Mouse (Mus musculus) thymus, postnatal 25 days (tissue): Measurements from ENCODE around the gene Tenm4.

ENCODE experiments used
- DNase-seq: peaks from one replicate; pipeline ENCODE4 v3.0.0; 2022

Tenm4 gene

DNA sequence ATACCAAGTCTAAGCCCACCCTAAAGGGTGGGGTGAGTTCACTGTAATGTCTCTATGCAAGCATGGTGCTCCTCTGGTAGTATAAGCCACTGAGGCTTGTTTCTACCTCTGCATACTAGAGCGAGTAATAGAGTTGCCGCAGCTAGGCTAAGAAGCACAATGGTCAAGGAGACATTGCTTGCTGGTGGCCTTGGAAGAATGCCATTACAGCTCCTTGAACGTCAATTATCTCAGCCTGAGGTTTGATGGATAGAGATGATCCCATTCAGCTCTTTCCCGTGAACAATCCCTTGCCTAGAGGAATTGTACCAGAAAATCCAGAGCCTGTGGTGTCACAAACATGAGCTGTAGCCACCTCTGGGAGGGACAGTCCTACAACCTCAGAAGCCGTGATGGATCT is 537.5 kb downstream of the Tenm4 start:
- DNase-seq: no peak

DNA sequence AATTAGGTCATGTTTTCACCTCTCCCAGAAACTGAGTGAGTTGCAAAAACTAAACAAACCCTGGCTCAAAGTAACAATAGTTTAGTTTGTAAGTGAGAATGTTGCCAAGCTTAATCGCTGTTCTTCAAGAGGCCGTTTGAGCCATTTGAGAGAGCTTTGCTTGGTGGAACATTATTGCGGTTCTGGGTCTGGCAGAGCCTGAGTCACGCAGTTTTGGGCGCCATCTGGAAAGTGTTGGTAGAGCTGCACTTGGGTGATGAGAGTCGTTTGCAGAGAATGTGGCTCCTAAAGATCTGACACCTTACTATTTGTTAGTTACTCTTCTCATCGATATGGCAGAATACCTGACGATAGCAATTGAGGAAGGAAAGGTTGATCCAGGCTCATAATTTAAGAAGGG is 537.9 kb downstream of the Tenm4 start:
- no peak for DNase-seq

DNA sequence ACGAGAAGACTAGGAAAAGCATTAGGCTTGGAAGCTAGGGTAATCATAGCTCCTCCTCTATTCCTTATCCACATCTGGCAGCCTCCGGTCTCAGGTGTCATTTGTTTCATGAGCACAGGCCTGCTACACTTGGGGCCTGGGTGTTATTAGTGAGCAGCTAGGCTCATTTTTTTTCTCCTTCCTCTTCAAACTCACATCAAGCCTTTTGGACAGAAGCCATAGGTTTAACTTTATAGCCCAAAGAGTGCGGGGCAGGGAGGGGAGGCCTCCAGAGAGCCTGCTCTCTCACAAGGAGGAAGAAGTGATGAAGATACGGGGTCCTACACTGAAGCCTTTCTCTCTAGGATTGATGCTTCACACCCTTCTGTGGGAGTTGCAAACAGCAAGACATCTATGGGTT is 538.8 kb downstream of the Tenm4 start:
- DNase-seq: no peak

DNA sequence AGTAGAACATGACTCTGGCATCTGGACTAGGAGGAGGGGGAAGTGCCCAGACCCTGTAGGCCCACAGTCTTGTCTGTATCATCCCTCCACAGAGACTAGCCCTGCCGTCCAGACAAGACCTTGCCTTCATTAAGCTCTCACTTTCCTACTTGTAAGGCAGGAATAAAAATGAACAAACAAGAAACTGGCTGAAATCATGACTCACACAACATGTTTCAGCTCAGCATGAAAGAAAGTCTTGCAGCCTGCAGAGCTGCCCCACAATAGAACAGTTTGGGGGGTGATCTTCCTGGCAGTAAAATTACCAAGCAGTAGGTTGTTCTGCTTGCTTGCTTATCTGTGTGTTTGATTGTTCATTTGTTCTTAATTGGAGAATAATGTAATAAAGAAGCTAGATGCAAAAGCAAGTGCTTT is 539.6 kb downstream of the Tenm4 start:
- no peak for DNase-seq

DNA sequence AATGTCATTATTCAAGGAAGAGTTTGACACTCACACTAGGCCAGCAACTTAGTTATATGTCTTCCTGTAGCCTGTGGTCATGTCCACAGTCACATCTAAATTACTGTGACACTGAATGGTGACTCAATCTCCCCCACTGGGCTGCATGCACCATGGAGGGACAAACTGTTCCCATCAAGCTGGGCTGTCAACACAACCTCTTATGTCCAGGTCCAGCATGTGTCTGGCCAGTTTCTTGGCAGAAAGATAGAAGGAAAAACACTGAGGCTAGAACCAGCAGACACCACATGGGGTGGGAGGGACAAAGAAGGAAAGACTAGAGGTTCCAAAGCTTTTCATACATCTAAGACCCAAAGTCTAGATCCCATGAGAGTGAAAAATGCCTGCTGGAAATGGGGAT is 541.8 kb downstream of the Tenm4 start:
- DNase-seq: no peak

DNA sequence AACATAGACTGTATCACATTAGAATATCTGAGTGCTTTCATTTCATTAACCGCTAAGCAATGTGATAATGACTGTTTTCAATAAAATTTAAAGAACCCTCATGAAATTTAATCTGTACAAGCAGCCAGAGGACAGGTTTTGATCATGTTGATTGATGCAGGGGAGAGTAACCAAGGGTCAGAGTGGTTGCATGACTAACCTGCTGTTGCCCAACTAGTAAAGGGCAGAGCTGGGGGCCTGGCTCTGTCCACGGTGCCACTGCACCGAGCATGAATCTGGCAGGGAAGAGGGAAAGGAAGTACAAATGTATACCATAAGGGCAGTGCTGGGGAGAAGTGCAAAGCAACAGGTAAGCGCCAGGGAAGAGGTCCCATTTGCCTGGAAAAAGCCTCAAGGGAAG is 545.9 kb downstream of the Tenm4 start:
- DNase-seq: no peak

DNA sequence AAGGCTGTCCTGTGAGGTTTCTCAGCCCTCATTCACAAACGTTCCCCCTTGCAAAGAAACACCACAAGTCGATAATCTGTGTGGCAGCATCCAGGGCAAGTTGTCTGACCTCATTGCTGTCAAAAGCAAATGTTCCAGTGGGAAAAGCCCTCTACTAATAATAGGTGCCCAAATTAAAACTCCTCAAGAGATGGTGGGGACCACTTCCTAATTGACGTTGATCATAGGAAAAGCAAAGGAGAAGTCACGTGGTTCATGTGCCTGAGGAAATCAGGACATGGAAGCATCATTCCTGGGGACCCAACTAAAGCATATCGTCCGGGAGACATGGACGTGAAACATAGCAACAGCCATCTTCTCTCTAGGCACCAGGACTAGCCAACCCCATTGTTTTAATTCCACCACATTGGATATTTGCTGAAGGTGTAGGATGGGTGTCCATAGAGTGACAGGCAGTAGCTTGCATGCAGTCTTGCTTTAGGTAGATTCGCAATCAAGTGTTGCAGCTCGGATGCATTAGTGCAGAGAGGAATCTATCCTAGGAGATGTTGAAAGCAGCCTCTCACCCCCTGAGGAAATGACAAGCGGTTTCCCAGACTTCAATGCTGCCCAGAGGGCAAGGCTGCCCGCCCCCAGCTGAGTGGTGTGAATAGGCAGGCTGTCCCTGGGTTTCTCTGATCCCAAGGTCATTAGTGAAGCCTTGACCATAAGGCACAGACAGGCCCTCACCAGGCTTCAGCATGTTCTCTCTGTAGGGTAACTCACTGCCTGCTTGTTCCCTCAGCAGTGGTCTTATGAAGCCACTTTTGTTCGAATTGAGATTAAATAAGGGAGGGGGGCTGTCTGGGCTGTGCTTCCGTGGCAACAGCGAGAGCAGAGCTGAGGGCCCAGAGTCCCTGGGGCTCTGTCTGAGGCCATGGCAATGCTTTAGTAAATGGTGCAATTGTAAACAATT is 547.4 kb downstream of the Tenm4 start:
- DNase-seq: no peak

DNA sequence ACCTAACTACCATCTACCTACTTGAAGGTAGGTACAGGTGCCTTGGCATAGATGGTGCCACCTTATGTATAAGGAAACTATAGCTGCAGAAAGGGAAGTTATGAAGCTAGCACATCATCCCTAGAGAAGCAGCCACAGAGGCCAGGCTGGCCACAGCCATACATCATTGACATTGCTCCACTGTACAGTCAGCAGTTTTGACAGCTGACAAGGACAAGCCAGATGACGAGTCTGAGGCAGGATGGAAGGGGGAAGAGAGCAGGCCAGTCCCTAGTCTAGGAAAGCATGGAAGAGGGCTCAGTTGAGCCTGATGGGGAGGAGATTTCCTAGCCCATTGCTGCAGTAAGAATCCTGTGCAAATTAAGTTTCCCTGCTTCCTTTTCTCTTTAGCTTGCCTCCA is 548.9 kb downstream of the Tenm4 start:
- no peak for DNase-seq

DNA sequence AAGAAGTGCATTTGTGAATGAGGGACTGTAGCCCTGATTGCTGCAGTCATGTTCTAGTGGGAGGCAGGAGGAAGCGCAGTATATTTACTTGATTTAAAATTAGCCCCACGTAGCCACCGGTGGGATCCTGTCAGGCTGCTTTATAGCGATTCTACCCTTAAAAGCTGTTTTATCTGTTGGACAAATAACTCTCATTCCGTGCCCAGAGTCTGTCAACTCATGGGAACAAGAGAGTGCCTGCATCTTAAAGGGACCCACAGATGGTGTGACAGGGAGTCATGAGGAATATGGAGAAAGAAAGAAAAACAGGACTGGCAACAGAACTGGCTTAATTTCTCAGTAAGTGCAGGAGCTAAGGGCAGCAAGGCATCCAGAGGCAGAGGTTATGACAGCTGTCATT is 549.4 kb downstream of the Tenm4 start:
- no peak for DNase-seq

DNA sequence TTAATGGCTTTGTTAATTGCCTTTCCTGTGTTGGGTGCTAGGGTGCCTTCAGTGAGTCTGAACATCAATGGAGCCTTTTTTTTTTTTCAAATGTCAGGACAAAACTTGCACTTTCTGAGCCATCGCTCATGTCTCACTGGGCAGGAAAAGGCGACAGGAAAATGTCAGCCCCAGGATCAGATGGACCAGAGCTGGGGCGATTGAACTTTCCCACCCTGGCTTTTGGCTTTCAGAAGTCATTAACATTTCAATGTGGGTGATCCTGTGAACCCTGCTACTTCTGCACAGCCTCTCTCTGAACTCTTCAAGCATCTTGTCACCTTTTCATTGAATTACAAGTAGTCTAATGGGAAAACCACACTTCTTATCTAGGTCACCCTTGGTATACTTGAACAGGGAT is 551.8 kb downstream of the Tenm4 start:
- no peak for DNase-seq

DNA sequence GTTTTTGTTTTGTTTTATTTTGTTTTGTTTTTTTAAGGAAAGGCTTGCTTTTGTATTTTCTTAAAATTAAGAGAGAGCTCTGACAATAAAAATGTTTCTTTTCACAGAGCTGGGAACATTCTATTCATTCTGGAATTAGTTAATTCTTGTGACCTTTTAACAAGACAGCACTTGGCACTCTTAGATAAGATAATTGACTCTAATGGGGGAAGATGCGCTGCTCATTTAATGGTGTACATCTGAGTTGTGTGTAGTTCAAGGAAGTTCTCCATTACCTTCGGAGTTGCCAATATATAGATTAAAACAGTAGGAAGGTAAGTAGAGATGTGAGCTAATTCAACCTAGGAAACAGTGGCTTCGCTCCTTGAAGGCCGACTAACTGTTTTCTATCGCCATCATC is 554.6 kb downstream of the Tenm4 start:
- DNase-seq: no peak

DNA sequence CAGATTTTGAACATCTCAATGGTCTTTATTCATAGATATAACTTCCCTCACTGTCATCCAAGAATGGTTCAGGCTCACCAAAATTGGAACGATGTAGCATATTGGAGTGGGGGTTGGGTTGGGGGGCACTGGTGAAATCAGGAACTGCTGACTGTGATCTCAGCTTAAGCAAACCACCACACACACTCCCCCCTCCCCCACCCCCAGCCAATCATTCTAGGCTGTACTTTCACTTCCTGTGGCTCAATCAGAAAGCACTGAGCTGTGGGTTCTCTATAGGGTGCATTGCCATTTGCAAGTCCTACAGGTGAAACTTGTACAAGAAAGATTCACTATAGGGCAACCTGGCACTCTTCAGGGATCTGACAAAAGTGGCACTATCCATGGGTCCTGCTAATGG is 559.3 kb downstream of the Tenm4 start:
- DNase-seq: no peak

DNA sequence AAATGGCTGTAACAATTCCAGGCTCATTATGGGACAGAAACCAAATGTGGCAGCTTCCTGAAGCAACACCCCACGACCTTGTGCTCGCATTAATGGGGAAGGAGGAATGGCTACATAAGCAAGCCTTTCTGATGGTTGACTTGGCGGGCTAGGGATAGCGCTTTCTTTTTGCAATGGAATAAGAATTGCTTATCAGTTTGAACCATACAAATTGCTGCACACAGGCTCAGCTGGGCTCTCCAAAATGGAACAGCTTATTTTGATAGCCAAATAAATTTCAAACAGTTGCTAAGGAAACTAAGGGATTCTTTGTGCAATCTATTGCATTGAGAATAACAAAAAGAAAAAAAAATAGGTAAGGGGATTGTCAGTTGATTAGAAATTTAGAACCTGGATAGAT is 560.9 kb downstream of the Tenm4 start:
- DNase-seq: no peak

DNA sequence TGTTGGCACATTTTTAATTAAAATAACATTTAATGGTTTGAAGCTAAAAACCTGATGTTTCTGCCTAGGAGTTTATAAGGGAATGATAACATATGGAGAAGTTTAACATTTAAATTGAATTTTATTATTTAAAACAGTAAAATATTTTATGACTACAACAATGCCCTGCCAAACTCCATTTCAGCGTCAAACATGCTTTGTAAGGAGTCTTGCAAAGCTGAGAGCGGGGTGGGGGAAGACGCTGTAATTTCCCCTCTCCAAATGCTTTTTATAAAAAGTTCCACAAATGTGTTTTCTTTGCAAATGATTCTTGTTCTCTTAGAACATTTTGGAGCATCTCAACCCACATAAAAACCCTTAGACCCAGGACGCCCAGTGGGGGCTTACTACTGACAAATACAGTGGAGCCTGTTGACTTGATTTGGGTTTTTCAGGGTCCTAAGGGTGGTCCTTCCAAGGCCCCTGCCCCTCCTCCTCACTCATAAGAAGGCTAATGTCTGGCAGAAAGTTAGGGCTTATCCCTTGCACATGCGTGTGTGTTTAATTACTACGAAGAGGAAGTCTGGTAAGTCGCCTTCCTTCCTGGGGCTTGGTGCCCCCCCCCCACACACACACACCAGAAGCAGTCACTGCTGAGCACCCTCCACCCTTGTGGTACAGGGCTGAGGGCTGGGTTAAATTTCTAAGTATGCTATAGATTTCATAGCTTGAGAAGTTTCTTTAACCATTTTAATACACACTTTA is 563.4 kb downstream of the Tenm4 start:
- DNase-seq: peak; percentile 11

DNA sequence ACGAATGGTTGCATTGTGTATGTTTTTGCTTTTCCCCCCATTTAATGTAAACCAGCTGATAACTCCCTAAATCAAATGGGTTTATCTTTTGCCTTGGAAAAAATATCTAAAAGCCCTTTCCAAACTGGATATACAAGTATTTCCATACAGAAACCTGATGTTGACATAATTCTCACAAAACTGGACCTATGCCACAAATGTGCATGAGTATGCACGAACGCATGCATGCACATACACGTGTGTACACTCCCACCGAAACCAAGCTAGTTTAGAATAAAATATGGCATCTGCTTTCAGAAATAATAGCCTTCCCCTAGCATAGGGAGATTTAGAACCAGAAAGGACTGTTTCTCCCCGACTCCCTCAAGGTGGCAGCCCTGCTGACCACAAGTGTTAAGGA is 569.6 kb downstream of the Tenm4 start:
- no peak for DNase-seq

DNA sequence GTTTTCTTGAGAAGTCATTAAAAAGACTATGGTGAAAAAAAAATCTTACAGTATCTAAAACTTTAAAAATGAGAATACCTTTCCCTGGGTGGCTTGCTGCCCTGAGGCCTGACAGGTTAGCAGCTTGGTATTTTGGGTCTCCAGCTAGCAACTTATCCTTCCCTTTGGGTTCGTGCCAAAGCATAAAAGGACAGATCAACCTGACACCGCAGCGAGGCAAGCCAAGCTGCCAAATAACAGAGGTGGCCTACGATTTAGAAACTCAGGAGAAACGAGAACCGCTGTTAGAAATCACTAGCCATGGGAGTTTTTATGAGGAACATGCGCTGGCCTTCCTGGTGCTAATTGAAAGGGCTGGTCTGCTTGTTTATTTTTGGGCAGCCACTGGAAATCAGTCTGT is 571.2 kb downstream of the Tenm4 start:
- no peak for DNase-seq

DNA sequence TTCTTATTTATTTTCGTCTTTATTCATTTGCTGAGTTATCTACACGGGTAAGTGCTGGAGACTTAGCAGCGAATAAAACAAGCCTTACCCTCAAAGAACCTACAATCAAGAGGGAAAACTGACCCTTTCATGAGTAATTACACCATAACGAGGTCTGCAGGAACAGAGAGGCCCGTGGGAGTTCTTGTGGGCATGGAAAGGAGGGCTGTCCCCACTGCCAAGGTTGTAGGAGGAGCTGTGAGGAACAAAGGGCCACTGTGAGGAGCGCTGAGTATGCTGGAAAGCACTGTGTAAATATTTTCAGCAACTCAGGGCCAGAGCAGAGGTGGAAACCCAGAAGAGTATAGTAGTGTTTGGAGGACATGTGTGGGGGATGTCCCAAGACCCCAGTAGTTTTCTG is 574.9 kb downstream of the Tenm4 start:
- no peak for DNase-seq

DNA sequence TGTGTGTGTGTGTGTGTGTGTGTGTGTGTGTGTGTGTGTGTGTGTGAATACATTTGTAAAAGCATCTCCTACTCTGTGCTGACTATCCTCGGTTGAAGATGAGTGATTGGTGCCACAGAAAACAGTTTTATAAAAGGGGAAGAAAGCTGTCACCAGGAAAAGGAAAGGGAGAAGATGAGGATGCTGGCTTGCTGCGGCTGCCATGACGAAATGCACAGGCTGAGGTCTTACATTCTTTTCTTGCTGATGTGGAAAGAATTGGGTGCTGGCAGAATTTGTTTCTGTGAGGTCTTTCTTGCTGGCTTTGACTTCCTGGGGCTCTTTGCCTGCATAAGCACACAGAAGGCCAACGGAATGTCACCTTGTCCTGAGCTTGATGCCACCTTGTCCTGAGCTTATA is 575.7 kb downstream of the Tenm4 start:
- DNase-seq: no peak

DNA sequence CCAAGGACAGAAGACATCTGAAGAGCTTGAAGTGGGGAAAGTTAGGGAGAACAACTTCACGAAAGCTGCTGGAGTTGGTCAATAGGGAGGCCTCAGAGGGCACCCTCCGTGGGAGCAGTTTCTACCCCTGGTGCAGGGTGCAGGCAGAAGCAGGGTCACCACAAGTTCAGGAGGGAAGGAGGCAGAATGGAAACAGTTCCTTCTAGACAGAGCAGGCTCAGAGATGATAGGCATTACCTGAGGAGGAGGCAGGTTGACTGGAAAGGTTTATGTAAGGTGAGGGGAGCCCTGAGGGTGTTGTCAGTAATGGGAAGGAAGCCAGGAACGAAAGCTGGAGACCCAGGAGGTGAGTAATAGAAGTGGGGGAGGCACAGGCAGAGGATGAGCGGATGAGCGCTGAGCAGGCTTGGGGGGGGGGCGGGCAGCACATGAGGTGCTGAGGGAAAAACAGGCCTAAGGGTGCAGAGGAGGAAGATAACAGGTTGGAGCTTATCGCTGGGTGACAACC is 577.5 kb downstream of the Tenm4 start:
- no peak for DNase-seq

DNA sequence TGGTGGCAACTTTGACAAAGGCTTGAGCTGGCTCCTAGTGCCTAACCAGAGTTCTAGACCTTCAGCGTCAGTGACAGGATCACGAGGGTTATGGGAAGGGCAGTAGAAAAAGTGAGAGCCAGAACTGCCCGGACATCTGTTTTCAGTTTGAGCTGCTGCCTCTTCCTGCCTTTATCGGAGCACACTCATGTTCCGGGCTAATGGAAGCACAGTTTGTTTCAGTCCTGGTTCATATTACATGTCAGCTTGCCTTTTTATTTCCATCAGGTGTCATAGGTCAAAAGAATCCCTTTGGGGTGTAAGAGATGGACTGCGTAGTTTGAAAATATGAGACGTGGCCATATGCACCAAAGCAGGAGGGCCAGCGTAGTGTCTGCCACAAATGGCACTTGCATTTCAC is 578.7 kb downstream of the Tenm4 start:
- no peak for DNase-seq

DNA sequence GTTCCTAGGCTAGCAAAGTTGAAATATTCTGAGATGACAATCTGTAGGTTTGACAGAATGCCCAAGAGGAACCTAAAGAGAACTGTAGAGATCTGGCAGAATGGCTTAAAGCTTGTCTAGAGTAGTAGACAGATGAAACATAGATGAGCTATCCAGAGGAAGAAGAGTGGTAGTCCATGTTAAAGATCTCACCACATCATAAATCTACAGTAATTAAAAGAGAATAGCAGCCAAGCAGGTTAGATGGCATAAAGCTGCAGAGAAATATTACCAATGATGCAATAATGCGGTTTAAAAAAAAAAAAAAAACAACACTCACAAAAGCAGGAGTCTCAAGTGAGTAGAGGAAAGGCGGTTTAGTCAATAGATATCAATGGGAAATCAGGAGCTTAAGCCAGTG is 580.2 kb downstream of the Tenm4 start:
- no peak for DNase-seq

DNA sequence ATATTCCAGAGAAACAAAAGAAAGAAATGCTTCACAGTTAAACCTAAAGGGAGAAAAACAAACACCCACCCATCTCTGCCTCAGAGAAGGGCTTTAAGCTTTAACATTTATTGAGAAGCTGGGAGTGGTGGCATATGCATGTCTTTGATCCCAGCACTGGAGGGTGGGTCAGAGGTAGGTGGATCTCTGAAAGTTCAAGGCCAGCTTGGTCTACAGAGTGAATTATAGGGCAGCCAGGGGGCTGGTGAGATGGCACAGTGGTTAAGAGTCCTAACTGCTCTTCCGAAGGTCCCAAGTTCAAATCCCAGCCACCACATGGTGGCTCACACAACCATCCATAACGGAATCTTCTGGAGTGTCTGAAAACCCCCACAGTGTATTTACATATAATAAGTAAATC is 581.7 kb downstream of the Tenm4 start:
- no peak for DNase-seq

DNA sequence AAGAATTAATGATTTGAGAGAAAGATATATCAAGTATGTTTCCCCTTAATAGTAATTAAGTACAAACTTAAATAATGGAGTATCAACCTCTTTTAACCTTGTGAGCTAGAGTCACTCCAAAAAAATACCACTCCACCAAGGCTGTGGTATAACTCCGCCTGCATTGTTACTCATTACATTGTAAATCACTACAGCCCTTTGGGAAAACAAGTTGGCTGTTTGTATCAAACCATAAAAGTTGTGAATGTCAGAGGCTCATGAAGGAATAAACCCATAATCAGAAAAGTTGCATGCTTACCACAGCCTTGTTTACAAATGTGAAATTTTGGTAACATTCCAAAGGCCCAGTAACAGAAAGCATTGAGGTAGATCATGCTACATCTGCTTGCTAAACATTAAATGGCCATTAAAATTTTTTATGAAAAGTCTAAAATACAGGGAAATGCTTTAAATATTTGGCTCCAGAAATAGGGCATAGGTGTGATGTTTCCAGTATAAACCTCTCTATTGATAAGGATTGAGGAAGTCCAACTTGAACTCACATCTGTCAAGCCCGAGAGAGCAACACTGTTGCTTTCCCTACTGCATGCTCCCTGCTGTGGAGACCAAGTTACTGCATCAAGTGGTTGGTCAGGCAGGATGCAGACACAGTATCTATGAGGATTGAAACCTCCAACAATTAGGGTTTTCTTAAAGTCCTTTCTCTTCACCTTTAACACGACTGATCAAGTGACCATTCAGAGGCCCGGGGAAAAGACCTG is 582.5 kb downstream of the Tenm4 start:
- DNase-seq: no peak
